Mouse (Mus musculus) heart, postnatal 0 days (tissue): Measurements from ENCODE around the gene Mrto4. TPM values are rescaled to one million over a fixed set of nuclear protein-coding genes. Genes with fewer than 3 reads are reported as not detected.

Experiments used
- ATAC-seq: fragments of 200-750 bp; cut with Nextera tagmentation; 2 replicates; pipeline ENCODE4 v1.8.0; 2017; ENCODE audit warnings: low read depth, moderate number of reproducible peaks, moderate library complexity; ENCODE audit not compliant: insufficient read depth
- DNase-seq: peaks from one replicate; pipeline ENCODE4 v3.0.0-alpha.2; 2016; ENCODE audit warnings: low spot score
- H3K27ac ChIP-seq: fragments of 300-500 bp; sonication (generic); 2 replicates; pipeline ENCODE4 v1.5.1; 2014; ENCODE audit warnings: low read depth, mild to moderate bottlenecking
- H3K27me3 ChIP-seq: fragments of 300-500 bp; sonication (generic); 2 replicates; pipeline ENCODE4 v1.6.1; 2014; ENCODE audit warnings: low read length, mixed read lengths; ENCODE audit not compliant: control insufficient read depth, insufficient read depth
- H3K36me3 ChIP-seq: fragments of 300-500 bp; sonication (generic); replicated peaks from 2 replicates; pipeline ENCODE4 v1.6.1; 2014; ENCODE audit warnings: low read length, mixed read lengths; ENCODE audit not compliant: control insufficient read depth, insufficient read depth
- H3K4me1 ChIP-seq: fragments of 300-500 bp; sonication (generic); 2 replicates; pipeline ENCODE4 v1.6.1; 2014; ENCODE audit warnings: antibody characterized with exemption; ENCODE audit not compliant: control insufficient read depth, insufficient read depth
- H3K4me2 ChIP-seq: fragments of 300-500 bp; sonication (generic); 2 replicates; pipeline ENCODE4 v1.6.1; 2014; ENCODE audit warnings: low read depth, mild to moderate bottlenecking, low read length, moderate library complexity
- H3K4me3 ChIP-seq: fragments of 300-500 bp; sonication (generic); 2 replicates; pipeline ENCODE4 v1.5.1; 2014; ENCODE audit warnings: low read depth, low read length
- H3K9ac ChIP-seq: fragments of 300-500 bp; sonication (generic); replicated peaks from 2 replicates; pipeline ENCODE4 v1.6.1; 2014; ENCODE audit warnings: low read depth, low read length, mixed read lengths
- H3K9me3 ChIP-seq: fragments of 300-500 bp; sonication (generic); replicated peaks from 2 replicates; pipeline ENCODE4 v1.6.1; 2016; ENCODE audit warnings: low read length; ENCODE audit not compliant: control insufficient read depth
- CTCF ChIP-seq: IDR thresholded peaks from 2 replicates; pipeline ENCODE4 v1.5.1; 2016; ENCODE audit warnings: antibody characterized with exemption, control low read depth, low read depth
- EP300 ChIP-seq: IDR thresholded peaks from 2 replicates; pipeline ENCODE4 v1.6.1; 2016; ENCODE audit warnings: antibody characterized with exemption, low read depth
- WGBS: fragments of 180-500 bp; shearing (Covaris S2); extraction: QIAGEN DNeasy Blood & Tissue Kit; methylation state at CpG from one replicate; pipeline ENCODE4 v1.1.7; 2014; 5-methylcytosine and 5-hydroxymethylcytosine counted together
- polyA plus RNA-seq: library from polyadenylated mRNA; unstranded; fragments of >200 nt; fragmentation: Nextera tagmentation; extraction: Ambion mirVana; gene quantifications from 2 replicates; pipeline ENCODE4 v1.2.1, GENCODE M21; 2015
- total RNA-seq: library from RNA; depleted of rRNA; stranded (reverse); fragments of >200 nt; gene quantifications from 2 replicates; pipeline ENCODE4 v1.2.3, GENCODE M21; 2014; ENCODE audit warnings: low replicate concordance

The Mrto4 gene
- total and polyA plus RNA-seq, 2 experiments from 2014 or later, result 31.3 to 45.1 TPM

DNA sequence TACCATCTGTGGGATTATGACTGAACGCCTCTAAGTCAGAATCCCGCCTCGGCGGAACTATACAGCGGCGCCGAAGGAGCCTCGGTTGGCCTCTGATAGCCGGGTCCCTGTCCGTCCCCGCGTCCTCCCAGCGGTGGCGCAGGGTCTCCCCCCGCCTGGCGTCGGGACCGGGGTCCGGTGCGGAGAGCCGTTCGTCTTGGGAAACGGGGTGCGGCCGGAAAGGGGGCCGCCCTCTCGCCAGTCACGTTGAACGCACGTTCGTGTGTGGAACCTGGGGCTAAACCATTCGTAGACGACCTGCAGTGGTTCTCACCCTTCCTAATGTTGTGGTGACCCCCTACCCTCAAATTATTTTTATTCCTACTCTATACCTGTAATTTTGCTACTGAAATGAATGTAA, 14.2 kb downstream of the Mrto4 start:
- TF ChIP-seq EP300, result no peak
- no peak for TF ChIP-seq CTCF
- H3K4me1 ChIP-seq, result 0 out of 2 replicates have a peak, but pooled peaks cover 7% of the 10 kb centered on the region
- no peaks in the 10 kb centered on the region for H3K36me3 ChIP-seq
- 0 out of 2 replicates have a peak, but pooled peaks cover 3% of the 10 kb centered on the region for H3K27me3 ChIP-seq
- 41% methylated on average over 33 of the region's 33 CpGs for WGBS
- H3K4me3 ChIP-seq, result no peak overlapping the region
- H3K9me3 ChIP-seq, result no peaks in the 10 kb centered on the region
- DNase-seq (no peak), ATAC-seq (no peak)
- H3K27ac ChIP-seq, result no peak overlapping the region
- no peak overlapping the region for H3K9ac ChIP-seq
- no peak overlapping the region for H3K4me2 ChIP-seq

DNA sequence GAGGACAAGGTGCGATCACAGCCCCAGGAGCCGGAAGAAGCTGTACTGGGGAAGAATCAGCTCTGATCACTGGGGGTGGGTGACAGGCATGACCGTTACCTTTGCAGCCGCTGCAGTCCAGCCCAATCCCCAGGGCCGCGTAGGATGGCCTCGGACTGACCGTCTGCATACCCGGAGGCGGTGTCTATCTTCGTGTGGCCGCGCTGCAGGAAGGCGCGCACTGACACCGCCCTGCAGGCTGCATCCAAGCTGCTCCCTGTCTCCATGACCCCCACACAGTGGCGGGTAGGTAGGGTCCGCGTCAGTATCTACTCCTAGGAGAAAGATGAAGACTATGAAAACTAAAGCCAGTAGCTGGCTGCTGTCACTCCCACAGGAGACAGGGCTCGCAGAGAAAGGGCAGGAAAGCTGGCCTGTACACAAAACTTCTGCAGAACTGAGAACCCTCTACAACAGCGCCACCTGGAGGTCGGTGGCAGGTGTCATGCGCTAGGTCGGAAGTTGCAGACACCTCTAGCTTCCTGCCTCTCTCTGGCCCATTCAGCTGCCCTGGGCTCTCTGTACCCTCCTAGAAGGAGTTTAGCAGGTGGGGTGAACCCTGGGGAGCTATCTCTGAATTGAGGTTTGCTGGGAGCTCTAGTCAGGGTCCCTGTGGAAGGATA, 15.4 kb downstream of the Mrto4 start:
- peak overlapping the region; percentile 30 for H3K4me3 ChIP-seq
- H3K4me2 ChIP-seq, result peak overlapping the region; percentile 63
- no peaks in the 10 kb centered on the region for H3K36me3 ChIP-seq
- TF ChIP-seq CTCF (peak; percentile 83), EP300 (no peak)
- peak; percentile 86 for ATAC-seq
- 0 out of 2 replicates have a peak, but pooled peaks cover 7% of the 10 kb centered on the region for H3K4me1 ChIP-seq
- H3K27me3 ChIP-seq, result 0 out of 2 replicates have a peak, but pooled peaks cover 3% of the 10 kb centered on the region
- DNase-seq, result peak; percentile 84
- 18% methylated on average over 24 of the region's 24 CpGs for WGBS
- H3K9ac ChIP-seq, result peak overlapping the region; percentile 34; the same call in 1 of the 2 replicates
- no peak overlapping the region for H3K27ac ChIP-seq
- no peaks in the 10 kb centered on the region for H3K9me3 ChIP-seq

DNA sequence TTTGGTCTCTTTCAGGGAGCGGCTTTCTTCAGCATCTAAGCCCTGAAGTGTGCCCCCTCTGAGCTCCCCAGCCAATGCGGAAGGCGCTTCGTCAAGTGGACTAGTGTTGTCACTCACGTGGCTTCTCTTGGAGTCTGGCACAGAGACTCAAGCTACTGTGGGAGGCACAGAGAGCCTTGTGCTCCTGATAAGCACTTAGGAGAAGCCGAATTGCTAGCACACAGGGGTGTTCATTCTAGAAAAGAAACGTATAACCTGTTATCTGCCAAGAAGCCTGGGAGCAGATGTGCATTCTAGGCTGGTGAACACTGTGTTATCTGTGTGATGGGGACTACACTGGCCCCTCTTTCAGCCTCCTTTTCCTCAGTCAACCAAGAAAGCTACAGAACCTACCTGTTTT, 16.9 kb downstream of the Mrto4 start:
- no peaks in the 10 kb centered on the region for H3K36me3 ChIP-seq
- TF ChIP-seq EP300 (no peak), CTCF (no peak)
- peaks cover 10% of the 10 kb centered on the region; the same call in 1 of the 2 replicates for H3K27me3 ChIP-seq
- DNase-seq, result no peak
- H3K27ac ChIP-seq, result no peak overlapping the region
- no peak overlapping the region for H3K4me2 ChIP-seq
- ATAC-seq, result no peak
- no peaks in the 10 kb centered on the region for H3K9me3 ChIP-seq
- no peak overlapping the region for H3K4me3 ChIP-seq
- H3K4me1 ChIP-seq, result 0 out of 2 replicates have a peak, but pooled peaks cover 7% of the 10 kb centered on the region
- H3K9ac ChIP-seq, result no peak overlapping the region
- WGBS, result 34% methylated on average over 7 of the region's 7 CpGs

DNA sequence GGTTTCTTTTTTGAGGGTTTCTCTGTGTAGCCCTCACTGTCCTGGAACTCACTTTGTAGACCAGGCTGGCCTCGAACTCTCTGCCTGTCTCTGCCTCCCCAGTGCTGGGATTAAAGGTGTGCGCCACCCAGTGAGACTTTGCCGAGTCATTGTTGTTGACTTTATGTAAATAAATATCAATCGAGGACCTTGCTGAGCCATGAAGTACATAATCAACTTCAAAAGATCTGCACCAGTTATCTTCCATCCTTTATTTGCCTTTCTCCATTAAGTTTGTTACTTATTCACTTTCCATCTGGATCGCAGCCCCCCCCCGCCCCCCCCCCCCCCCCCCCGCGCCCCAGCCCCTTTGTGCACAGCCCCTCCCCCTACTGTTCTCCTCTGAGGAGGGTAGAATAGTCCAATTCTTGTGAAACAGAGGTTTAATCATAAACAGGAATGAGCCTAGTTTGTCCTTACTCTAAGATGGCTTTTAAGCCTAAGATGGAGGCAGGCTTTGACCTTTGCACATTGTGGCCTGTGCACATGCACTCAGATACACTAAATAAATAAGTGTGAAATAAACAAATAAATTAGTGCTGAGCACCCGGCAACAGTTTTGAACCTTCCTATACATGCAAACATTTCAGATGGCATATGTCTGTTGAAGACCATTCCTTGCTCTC, 17.6 kb downstream of the Mrto4 start:
- Histone ChIP-seq H3K4me1 (0 out of 2 replicates have a peak, but pooled peaks cover 7% of the 10 kb centered on the region), H3K36me3 (no peaks in the 10 kb centered on the region), H3K9ac (no peak overlapping the region), H3K4me2 (no peak overlapping the region), H3K4me3 (no peak overlapping the region), H3K27ac (no peak overlapping the region), H3K9me3 (no peaks in the 10 kb centered on the region), H3K27me3 (peaks cover 10% of the 10 kb centered on the region; the same call in 1 of the 2 replicates)
- no peak for DNase-seq
- ATAC-seq, result no peak
- TF ChIP-seq EP300 (no peak), CTCF (no peak)
- WGBS, result 81% methylated on average over 5 of the region's 9 CpGs

DNA sequence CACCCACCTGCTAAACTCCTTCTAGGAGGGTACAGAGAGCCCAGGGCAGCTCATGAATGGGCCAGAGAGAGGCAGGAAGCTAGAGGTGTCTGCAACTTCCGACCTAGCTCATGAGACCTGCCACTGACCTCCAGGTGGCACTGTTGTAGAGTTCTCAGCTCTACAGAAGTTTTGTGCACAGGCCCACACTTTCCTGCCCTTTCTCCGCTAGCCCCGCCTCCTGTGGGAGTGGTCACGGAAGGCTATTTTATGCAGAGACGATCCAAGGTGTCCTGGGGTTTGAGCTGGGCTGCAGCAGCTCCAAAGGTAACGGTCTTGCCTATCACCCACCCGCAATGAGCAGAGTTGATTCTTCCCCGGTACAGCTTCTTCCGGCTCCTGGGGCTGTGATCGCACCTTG, 21.8 kb downstream of the Mrto4 start:
- peak; percentile 83 for DNase-seq
- Histone ChIP-seq H3K27ac (no peak overlapping the region), H3K4me2 (peak overlapping the region; percentile 53), H3K4me3 (peak overlapping the region; percentile 31), H3K36me3 (no peaks in the 10 kb centered on the region), H3K9ac (no peak overlapping the region), H3K27me3 (peaks cover 7% of the 10 kb centered on the region; the same call in 1 of the 2 replicates), H3K9me3 (no peaks in the 10 kb centered on the region), H3K4me1 (0 out of 2 replicates have a peak, but pooled peaks cover 6% of the 10 kb centered on the region)
- no peak for TF ChIP-seq EP300
- TF ChIP-seq CTCF, result peak; percentile 73
- 8% methylated on average over 10 of the region's 10 CpGs for WGBS
- peak; percentile 93 for ATAC-seq
